Mouse (Mus musculus) forelimb bud, embryonic 11.5 days (tissue): ENCODE data around the gene Rhbdl1.
"Not testable (repeated sequence)": the region's sequence is repeated elsewhere in the genome, so short reads cannot be mapped to it uniquely, and the experiment has no call there.

Experiments
- DNase-seq: peaks from one replicate; pipeline ENCODE4 v3.0.0-alpha.2; 2012; ENCODE audit warnings: low read depth, low spot score

The Rhbdl1 gene

GRCm38 (mm10) chr17:25872676-25873075 is 35.6 kb upstream of the Rhbdl1 start:
- DNase-seq: no peak

DNA sequence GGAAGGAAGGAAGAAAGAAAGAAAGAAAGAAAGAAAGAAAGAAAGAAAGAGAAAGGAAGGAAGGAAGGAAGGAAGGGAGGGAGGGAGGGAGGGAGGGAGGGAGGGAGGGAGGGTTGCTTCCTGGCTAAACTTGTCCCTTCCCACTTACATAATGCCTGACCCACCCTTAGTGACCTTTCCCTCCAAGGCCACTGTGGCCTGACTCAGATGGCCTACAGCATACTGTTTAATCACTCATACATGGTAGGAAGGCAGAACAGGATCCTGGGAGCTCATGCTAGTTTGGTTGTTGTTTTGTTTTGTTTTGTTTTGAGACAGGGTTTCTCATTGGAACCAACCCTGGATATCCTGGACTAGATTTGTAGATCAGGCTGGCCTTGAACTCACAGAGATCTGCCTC is 34.5 kb upstream of the Rhbdl1 start:
- DNase-seq: not testable (repeated sequence)

GRCm38 (mm10) chr17:25869954-25870353 is 32.9 kb upstream of the Rhbdl1 start:
- DNase-seq: no peak

GRCm38 (mm10) chr17:25869498-25869897 is 32.4 kb upstream of the Rhbdl1 start:
- no peak for DNase-seq

DNA sequence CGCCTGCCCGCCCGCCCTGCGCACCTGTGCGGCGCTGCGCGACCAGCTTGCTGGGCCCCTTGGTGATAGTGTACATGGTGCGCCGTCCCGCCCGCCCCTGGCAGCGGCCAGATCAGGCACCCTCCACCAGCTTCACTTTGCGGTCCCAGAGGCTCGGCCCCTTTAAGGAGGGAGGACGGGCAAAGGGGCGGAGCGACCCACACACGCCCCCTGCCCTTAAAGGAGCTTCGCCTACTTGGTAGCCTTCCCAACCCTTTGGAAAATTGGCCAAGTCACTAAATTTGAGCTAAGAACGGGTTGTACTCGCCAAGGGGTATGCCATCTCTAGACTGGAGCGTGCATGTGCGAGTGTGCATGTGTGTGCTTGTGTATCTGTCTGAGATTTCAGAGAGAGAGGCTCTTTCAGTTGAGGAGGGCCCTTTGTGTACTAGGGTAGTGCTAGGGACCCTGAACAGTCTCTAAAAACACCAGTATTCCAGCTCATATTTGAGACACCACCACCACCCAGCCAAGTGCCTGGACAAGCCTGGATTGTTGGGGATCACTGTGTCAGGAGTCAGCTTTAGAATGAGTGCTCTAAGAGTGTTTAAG is 31.6 kb upstream of the Rhbdl1 start, which contains the start of gene Mcrip2:
Mcrip2 (minus strand) TSS at position 164 of the 591 bp plus-strand sequence.
- peak; percentile 66 for DNase-seq

GRCm38 (mm10) chr17:25867836-25868600 is 30.9 kb upstream of the Rhbdl1 start:
- DNase-seq: no peak

DNA sequence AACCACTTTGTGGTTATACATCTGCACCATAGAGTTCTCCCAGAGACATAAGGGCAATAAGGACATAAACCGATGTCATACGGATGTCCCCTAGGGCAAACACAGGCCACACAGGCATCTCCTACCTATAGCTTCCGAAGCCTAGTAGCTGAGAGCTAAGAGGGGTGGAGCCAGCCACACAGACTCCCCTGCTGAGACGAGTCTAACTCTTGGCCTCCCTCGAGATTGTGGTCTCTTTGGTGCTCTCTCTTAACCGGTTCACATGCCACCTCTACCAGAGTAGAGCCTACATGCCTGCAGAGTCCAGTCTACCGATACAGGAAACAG is 30.4 kb upstream of the Rhbdl1 start:
- DNase-seq: no peak

DNA sequence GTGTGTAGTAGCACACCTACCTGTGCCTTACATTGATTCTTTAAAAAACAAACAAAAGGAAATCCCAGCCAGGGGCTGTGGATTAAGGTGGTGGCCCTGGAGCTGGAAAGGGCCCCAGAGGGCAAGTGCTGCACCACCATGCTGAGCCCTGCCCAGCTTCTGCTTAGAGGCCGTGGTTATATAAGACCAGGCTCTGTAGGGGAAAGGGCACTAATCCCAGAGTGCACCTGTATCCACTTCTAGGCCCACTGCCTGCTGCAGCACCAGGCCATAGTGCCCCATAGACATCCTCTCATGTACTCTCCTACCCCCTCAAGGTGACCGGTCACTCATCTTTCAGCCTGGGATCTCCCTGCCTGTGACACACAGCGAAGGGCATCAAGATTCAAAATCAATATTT is 29.1 kb upstream of the Rhbdl1 start:
- no peak for DNase-seq

- DNase-seq: no peak
Measured at GRCm38 (mm10) chr17:25865288-25865687, 28.2 kb upstream of the Rhbdl1 start.

- no peak for DNase-seq
Measured at GRCm38 (mm10) chr17:25864311-25864710, 27.2 kb upstream of the Rhbdl1 start.

DNA sequence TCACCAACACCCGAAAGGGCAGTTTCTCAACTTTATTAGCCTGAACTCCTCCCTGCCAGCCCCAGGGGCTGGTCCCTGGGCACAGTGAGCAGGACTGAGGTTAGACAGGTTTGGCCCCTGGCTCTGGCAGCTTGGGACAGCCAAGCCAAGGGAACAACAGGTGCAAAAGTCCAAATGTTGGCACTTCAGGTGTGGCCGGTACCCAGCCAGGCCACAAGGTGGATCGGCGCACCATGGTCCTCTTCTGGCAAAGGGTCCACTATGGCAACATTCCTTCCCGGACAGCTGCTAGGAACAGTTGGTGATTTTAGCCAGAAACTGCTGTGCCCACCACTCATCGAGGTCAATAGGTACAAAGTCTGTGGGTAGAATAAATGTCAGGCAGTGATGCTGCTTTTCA is 26.6 kb upstream of the Rhbdl1 start:
- DNase-seq: no peak

- DNase-seq: no peak
Measured at GRCm38 (mm10) chr17:25861704-25862612, 24.9 kb upstream of the Rhbdl1 start.

DNA sequence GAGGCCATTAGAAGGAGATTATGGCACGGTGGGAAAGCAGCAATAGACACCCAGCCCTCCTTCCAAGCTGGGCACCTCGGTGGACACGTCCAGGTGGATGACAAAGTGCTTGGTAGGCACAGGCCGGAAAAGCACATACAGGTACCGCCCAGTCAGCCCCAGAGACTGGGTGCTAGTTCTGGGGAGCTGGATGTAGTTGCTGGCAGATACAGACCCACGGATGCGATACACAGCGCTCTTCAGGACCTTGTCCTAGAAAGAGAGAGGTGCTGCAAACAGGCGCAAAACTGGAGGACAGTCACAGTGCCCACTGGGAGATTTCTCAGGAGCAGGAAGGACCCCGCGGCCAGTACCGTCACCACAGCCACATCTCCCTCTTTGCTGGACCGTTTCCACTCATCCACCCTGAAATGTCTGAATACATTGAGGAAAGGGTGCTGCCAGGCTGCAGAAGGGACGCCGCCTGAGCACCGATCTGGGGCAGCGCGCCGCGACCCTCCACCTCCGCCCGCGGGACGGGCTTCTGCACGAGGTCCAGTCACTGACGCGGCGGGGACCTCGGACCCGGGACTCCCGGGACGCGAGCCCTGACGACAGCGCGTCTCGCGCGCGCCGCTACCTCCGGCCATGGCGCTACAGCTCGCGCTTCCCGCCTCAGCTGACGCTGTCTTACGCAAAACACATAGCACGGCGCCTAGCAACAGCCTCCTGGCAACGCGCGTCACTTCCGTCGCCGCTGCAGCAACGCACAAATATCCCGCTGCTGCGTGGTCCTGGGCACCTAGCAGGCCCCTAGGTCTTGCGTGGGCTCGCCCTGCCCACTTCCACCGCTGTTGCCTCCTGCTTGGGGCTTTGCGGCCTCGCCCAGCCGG is 24.0 kb upstream of the Rhbdl1 start, which contains the start of gene Wdr90:
Wdr90 (minus strand) TSS at position 670 of the 872 bp plus-strand sequence.
- peak; percentile 92 for DNase-seq

DNA sequence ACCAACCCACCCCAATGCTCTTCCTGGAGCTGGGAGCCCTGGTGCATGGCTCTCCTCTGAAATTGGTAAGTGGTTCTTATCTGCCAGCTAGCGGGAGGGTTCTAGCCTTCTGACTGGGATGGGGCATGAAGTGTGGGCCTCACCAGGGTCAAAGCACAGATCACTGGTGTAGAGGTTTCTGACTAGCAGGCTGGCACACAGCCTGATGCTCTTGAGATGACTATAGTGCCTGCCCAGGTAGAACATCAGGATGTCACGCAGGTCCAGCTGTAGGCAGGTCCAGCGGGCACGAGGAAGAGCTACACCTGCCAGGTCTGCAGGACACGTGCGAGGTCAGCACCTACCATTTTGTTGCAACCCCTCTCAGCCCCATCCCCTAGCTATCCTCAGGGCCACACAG is 23.1 kb upstream of the Rhbdl1 start:
- DNase-seq: no peak

GRCm38 (mm10) chr17:25844396-25844901 is 7.4 kb upstream of the Rhbdl1 start, which contains the start of gene Rhot2:
Gene Rhot2 (minus strand): TSS chr17:25844851.
- peak; percentile 89 for DNase-seq

DNA sequence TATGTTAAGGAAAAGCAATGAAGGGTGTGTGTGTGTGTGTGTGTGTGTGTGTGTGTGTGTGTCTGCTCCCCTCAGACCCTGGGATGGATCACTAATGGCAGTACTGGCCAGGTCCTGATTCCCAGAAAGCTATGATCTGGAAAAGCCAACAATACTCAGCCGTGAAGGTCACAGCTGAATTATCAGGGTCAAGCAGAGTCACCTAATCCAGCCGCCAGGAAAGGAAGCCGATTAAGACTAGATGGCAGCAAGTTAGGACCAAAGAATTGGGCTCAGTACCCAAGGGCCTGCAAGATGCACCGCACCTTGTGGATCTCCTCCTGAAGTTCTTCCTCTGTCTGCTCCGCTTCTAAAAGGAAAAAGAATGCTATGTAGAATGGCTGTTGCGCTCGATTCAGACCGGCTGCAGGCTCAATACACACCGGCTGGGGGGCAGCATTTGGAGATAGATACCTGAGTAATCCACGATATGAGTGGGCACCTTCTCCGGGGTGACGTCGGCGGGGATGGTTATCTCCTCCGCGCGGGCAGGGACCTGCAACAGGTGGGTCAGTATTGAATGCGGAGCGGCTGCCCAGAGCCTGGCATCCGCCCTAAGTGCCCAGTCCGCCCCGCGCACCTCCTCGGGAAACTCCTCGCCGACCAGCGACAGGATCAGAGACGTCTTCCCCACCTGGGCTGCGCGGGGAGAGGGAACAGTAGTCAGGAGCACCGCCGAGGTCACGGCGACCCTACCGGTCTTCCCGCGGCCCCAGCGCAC is 6.7 kb upstream of the Rhbdl1 start:
- DNase-seq: no peak

GRCm38 (mm10) chr17:25843122-25843521 is 6.0 kb upstream of the Rhbdl1 start:
- no peak for DNase-seq

GRCm38 (mm10) chr17:25842509-25842908 is 5.4 kb upstream of the Rhbdl1 start:
- no peak for DNase-seq

DNA sequence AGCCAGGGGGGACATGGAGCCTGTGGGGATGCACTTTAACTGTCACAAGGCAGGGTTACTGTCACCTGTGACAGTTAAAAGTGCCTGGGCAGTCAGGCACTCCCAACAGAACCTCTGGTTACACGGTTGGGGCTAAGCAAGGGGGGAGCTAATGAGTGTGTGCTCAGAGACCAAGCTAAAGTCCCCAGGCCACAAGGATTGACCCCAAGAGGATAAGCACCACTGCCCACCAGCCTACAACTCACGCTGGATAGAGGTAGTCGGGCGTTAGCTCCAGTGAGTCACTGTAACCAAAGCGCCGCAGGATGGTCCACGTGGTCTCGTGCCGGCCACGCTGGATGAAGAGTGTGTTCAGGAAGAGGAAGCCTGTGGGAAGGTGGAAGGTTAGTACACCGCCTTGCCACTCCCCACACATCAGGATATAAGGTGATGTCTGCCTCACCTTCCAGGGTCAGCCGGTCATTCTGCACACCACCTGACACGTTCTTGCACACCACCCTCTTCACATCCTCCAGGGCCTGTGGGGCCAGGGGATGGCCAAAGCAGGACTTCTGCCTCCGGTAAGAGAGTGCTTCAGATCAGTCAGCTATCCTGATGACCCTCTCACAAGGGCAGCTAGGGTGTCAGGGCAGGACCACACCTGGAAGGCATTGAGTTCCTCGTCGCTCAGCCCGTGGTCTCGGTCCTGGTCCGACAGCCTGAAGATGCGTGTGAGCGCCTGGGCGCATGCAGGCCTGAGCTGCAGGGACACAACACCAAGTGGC is 4.2 kb upstream of the Rhbdl1 start, which contains the start of gene Gm20683:
Gm20683 (minus strand) TSS at position 647 of the 764 bp plus-strand sequence.
- DNase-seq: no peak
